Mouse (Mus musculus): ENCODE results near the gene Ppfibp1. TPM values are rescaled to one million over a fixed set of nuclear protein-coding genes. Genes with fewer than 3 reads are reported as not detected.

Gene Ppfibp1
- polyA plus RNA-seq, 2 experiments from 2014 or later = 5.8 to 10.1 TPM

DNA sequence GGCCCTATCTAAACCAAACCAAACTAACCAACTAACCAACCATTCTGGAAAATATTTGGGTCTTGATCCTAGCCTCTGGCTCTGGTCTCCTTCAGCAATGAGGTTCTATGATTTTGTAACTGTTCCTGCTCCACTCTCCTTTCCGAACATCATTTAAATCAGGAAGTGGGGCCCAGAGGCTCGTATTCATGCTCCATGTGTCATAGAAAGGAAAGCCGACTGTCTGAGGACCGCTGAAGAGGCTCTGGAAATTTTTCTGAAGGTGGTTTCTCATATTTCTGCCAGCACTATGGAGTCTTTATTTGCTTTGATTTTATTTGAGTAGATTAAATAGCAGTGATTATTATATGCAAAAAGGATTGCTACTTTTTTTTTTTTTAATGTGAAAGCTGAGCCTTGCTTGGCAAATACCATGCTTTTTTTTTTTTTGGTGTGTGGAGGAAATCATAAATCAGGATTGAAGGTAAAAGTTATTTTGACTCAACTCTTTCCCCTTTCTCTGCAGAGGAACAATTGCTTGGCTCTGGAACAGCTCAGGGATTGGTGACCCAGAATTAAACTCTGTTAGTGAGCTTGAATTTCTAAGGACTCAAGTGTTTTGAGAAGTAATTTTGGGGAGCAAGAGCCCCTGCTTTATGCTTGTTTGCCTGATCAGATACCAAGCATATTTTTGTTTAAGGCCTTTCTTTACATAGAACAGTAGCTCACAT, 25.4 kb downstream of the Ppfibp1 start:
- ATAC-seq = no peak

DNA sequence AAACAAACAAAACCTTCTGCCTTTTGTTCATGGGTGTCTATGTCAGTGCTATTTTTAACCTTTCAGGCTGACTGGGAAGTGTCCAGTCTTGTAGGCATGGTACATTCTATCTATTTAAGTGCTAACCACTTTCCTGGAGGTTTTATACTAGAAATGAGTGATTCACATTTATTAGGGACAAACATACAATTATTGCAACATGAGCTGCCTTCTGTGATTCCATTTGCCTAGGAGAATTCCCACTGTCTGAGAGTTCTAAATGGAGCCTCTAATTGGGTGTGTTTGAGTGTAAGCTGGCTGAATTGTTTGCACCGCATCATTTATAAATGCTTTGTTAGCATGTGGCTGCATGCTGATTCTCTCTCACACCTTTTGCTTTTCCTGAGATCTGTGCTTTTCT, 27.5 kb downstream of the Ppfibp1 start:
- ATAC-seq = no peak

GRCm38 (mm10) chr6:146917396-146917795, 29.1 kb downstream of the Ppfibp1 start:
- no peak for ATAC-seq

GRCm38 (mm10) chr6:146918341-146918740, 30.1 kb downstream of the Ppfibp1 start:
- no peak for ATAC-seq

DNA sequence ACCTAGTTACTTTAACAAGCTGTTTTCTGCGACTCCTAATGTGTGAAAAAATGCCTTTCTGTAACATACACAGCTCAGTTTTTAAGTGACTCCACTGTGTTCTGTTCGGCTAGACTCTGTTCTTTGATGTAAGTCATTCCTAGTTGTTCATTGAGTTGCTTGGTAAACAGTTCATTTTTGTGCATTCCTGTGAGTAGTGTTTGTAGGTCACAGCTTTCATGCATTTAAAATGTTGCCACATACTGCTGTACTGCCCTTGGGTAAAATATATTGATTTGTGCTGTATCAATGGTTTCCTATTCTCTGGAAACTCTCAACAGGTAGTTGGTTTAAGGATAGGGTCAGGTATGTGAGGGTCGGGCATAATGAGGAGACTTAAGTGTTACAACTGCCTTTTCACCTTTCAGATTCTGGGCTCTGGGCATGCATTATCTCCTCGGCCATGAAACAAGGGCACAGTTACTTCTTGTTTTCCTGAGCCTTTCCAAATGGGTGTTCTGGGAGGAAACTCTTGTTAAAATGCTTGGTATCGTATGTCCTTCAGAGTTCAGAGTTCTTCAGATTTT, 38.2 kb downstream of the Ppfibp1 start:
- no peak for ATAC-seq

- ATAC-seq = no peak
These were observed 39.8 kb downstream of the Ppfibp1 start for GRCm38 (mm10) chr6:146928108-146928507.

- ATAC-seq = no peak
These were observed 40.7 kb downstream of the Ppfibp1 start for GRCm38 (mm10) chr6:146929031-146929430.

DNA sequence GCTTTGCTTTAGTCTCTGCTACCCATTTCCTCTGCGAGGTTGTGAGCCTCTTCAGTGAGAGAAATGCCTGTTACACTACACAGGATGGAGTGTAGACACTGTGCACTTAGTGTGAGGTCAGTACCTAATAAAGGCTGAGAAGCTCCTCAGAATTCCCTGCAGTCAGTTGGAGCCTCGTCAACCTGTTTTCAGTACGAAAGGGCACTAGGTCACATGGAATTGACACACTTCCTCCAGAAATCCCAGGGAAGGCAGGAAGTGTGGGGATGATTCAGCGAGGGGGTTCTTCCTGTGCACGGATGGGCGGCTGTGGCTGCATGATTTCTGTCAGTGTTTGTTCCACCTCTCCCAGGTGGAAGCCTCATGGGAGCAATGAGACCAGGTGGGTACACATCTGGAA, 44.8 kb downstream of the Ppfibp1 start:
- ATAC-seq = no peak

- no peak for ATAC-seq
These were observed 47.7 kb downstream of the Ppfibp1 start for GRCm38 (mm10) chr6:146935957-146936356.

GRCm38 (mm10) chr6:146939026-146939425, 50.7 kb downstream of the Ppfibp1 start:
- no peak for ATAC-seq

GRCm38 (mm10) chr6:146941505-146942275, 53.4 kb downstream of the Ppfibp1 start:
- no peak for ATAC-seq

GRCm38 (mm10) chr6:146944009-146944408, 55.7 kb downstream of the Ppfibp1 start:
- no peak for ATAC-seq

- no peak for ATAC-seq
These were observed 56.5 kb downstream of the Ppfibp1 start for GRCm38 (mm10) chr6:146944830-146945229.

DNA sequence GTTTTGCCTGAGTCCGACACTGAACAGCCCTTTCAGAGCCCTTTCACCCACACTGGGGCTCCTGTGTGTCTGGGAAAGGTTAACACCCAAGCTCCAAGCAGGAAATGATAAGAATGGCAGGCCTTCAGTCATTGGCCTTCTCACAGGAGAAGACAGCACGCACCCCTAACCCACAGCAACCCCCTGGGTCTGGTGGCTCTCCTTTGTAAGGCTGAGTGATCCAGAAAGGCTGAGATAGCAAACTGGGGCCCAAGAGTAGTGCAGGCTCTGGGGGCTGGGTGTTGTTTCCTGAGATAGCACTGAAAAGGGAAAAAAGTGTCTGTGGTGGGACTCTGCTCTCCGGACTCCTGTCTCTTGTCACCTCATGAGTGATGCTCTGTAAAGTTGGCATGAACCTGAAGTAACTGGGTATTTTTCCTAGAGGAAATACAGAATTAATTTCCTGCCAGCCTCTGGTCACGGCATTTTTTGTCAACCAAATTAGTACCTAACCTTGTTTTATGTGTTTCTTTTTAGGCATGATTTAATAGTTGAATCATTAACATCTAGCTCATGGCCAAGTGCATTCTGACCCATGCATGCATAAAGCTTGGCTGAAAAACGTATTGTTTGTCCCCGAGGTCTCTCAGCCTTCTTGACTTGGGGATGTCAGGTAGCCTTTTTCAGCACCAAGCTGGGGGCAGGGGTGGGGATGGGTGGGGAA, 58.2 kb downstream of the Ppfibp1 start:
- no peak for ATAC-seq

DNA sequence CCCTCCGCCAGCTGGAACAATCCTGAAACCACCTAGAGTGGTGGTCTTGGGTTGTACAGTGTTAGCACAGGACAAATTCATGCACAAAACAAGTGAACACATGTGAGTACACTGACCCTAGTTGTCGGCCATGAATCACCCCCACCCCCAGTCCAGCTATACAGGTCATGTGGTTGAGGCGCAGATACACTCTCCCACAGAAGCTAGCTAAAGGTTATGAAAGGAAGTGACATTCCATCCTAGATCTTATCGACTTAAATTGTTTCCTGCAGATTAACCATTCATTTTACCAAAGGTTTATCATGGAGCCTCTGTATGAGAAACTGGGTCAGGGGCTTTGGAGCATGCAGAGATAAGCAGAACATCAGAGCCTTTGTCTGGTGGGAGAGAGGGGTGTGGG, 58.9 kb downstream of the Ppfibp1 start:
- ATAC-seq = no peak

GRCm38 (mm10) chr6:146949682-146950453, 61.6 kb downstream of the Ppfibp1 start:
- ATAC-seq = no peak

DNA sequence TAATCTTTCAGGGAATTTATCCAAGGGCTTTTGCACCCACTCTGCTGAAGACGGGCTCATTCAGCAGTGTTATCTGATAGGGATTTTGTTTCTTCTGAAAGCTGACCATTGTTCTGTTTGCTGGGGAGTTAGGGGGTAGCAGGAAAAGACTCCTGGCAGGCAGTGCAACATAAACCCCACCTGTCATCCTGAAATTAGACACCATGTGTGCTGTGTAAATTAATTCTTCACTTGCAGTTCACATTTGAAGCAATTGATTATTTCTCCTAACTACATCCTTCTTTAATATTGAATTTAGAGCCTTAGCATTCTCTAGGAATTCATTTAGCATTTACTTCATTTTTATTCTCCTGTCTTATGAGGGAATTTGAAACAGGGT, 62.2 kb downstream of the Ppfibp1 start:
- no peak for ATAC-seq

GRCm38 (mm10) chr6:146954258-146954657, 66.0 kb downstream of the Ppfibp1 start, which contains the start of gene 1700034J05Rik:
TSS of gene 1700034J05Rik (minus strand) at chr6:146954422.
- ATAC-seq = no peak

DNA sequence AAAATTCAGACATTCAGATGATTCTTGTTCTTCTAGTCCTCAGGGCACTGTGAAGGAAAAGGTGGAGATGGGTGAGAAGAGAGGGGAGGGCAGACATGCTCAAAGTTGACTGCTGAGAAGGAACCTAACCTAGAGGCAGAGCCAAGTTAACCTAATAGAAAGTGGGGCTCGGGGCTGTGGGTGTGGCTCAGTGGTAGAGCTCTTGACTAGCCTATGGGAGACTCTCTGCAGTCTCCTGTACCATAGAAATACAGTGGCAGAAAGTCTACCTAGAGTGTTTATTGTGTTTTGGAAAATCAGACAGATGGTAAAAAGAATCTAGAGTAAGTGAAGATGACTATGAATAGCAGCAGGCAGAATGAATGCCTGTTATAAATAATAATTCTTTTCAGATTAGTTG, 67.2 kb downstream of the Ppfibp1 start:
- no peak for ATAC-seq

DNA sequence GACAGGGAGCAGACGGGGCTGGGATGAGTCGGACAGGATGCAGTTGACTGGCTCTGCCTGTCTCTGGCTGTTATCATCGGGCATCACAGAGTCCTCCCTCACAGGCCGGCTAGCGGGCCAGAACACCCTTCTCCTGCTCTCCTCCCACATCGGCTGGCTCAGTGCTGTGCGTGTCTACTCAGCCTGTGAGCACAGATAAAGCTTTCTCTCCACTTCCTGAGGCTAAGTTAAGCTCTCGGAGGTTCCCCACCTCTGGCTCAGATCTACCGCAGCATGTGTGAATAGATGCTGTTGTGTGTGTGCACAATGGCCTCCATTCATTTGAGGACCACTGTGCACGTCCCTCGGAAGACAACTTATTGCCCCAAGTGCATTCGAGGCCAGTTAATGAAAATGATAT, 67.6 kb downstream of the Ppfibp1 start:
- ATAC-seq = no peak

- no peak for ATAC-seq
These were observed 68.7 kb downstream of the Ppfibp1 start for GRCm38 (mm10) chr6:146956961-146957360.

DNA sequence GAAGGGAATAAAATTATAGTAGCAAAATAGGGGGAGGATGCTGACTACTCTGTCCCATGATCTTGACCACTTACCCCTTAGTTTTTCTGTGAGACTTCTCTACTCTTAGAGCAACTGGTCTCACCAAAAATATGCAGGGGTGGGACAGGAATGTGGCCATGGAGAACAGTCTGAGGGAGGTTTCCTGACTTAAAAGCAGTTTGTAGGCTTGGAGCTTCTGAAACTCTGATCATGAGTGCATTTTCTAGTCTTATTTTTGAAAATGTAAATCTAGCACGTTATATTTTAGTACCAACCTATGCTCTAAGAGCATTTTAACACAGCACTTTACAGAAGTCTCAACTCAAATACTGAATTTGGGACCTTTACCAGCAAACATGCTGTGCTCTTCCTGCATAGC, 70.4 kb downstream of the Ppfibp1 start:
- ATAC-seq = no peak
